Mouse (Mus musculus) heart, embryonic 16.5 days (tissue): ENCODE data around the gene Wdr62. TPM values are rescaled to one million over a fixed set of nuclear protein-coding genes. Genes with fewer than 3 reads are reported as not detected.
A peak's percentile ranks its signal among the peaks of the same experiment; 100 is the strongest.

Experiments used
- ATAC-seq: fragments of 200-750 bp; cut with Nextera tagmentation; replicated peaks from 2 replicates; pipeline ENCODE4 v1.8.0; 2017; ENCODE audit warnings: moderate number of reproducible peaks; ENCODE audit not compliant: insufficient read depth, low FRiP score; ENCODE audit errors: extremely low read depth
- H3K27ac ChIP-seq: fragments of 300-500 bp; sonication (generic); 2 replicates; pipeline ENCODE4 v1.5.1; 2014; ENCODE audit warnings: mild to moderate bottlenecking, low read length, control low read depth, moderate library complexity
- H3K27me3 ChIP-seq: fragments of 300-500 bp; sonication (generic); 2 replicates; pipeline ENCODE4 v1.6.1; 2014; ENCODE audit warnings: low read length, mixed read lengths; ENCODE audit not compliant: control insufficient read depth, insufficient read depth
- H3K36me3 ChIP-seq: fragments of 300-500 bp; sonication (generic); 2 replicates; pipeline ENCODE4 v1.6.1; 2014; ENCODE audit not compliant: control insufficient read depth, insufficient read depth
- H3K4me1 ChIP-seq: fragments of 300-500 bp; sonication (generic); 2 replicates; pipeline ENCODE4 v1.6.1; 2014; ENCODE audit warnings: low read length, mixed read lengths; ENCODE audit not compliant: control insufficient read depth, insufficient read depth
- H3K4me2 ChIP-seq: fragments of 300-500 bp; sonication (generic); 2 replicates; pipeline ENCODE4 v1.6.1; 2014; ENCODE audit warnings: low read depth, mild to moderate bottlenecking, control low read depth, low read length
- H3K4me3 ChIP-seq: fragments of 300-500 bp; sonication (generic); 2 replicates; pipeline ENCODE4 v1.5.1; 2014; ENCODE audit warnings: mild to moderate bottlenecking, control low read depth, low read length
- H3K9ac ChIP-seq: fragments of 300-500 bp; sonication (generic); 2 replicates; pipeline ENCODE4 v1.6.1; 2014; ENCODE audit warnings: low read length, control low read depth
- H3K9me3 ChIP-seq: fragments of 300-500 bp; sonication (generic); replicated peaks from 2 replicates; pipeline ENCODE4 v1.6.1; 2016; ENCODE audit warnings: low read length; ENCODE audit not compliant: control insufficient read depth
- WGBS: fragments of 180-500 bp; shearing (Covaris S2); extraction: QIAGEN DNeasy Blood & Tissue Kit; methylation state at CpG from one replicate; pipeline ENCODE4 v1.1.7; 2014; 5-methylcytosine and 5-hydroxymethylcytosine counted together
- polyA plus RNA-seq: library from polyadenylated mRNA; unstranded; fragments of >200 nt; fragmentation: Nextera tagmentation; extraction: Ambion mirVana; gene quantifications from 2 replicates; pipeline ENCODE4 v1.2.1, GENCODE M21; 2015

Wdr62 gene
- polyA plus RNA-seq, 1 experiment from 2014 or later: 6.9 TPM

DNA sequence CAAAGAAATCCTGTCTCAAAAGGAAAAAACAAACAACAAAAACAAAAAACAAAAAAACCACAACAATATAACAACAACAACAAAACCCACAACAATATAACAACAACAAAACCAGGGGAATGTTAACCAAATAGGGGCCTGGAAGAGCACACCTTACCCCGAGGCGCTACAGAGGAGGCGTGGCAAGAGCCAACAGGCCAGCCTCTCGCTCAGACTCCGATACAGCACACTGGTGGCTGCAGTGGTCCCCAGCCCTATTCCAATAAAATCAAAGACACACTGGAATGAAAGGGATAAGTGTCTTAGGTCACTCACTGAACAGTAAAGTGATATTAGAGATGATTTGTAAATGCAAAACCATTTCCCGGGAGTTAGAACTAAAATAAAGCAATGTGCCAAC, 683 bp downstream of the Wdr62 start:
- no peak for ATAC-seq
- 0% methylated on average over 6 of the region's 6 CpGs for WGBS

DNA sequence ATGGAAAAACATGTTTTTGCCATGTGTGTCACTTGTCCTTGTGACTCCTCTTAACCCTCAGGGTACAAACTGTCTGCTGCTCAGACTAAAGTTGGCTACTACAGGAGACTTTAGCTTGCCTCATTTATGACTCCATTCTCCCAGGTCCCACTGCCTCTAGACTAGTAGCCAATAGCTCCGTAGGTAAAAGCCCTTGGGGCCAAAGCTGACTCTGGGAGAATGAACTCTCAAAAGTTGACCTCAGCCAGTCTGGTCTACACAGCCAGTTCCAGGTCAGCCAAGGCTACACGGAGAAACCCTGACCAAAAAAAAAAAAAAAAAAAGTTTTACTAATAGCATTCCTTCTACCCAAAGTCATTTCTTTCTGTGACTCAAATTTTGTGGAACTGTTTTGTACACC, 1.3 kb downstream of the Wdr62 start:
- WGBS: 49% methylated on average over 2 of the region's 2 CpGs
- no peak overlapping the region for H3K4me3 ChIP-seq

More for the DNA sequence above, 683 bp downstream of the Wdr62 start:
- H3K9me3 ChIP-seq: no peaks in the 10 kb centered on the region
- peak overlapping the region; percentile 96; the same call in 1 of the 2 replicates for H3K27ac ChIP-seq
- H3K4me3 ChIP-seq: peak overlapping the region; percentile 93
- H3K27me3 ChIP-seq: no peaks in the 10 kb centered on the region
- peak overlapping the region; percentile 77 for H3K9ac ChIP-seq
- H3K4me2 ChIP-seq: peak overlapping the region; percentile 85
- H3K4me1 ChIP-seq: peaks cover 14% of the 10 kb centered on the region
- no peaks in the 10 kb centered on the region for H3K36me3 ChIP-seq

DNA sequence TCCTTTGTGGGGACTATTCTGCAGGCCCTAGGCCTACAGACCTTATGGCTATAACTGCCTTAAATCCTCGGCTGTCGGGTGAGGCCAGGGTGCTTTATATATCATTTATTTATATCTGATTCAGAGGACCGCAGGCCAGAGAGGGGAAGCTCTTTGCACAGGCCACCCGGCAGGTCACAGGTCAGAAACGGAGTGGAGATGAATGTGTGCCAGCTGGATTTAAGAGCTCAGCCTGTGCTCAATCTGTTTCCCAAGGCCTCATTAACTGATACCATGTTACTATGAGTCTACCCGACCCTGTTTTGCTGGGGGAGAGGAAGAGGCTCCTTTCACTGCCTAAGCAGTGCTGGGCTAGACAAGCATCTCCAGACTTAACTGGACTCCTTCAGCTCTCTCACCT, 5.8 kb downstream of the Wdr62 start:
- Histone ChIP-seq H3K4me1 (peaks cover 6% of the 10 kb centered on the region), H3K27me3 (no peaks in the 10 kb centered on the region), H3K9me3 (no peaks in the 10 kb centered on the region), H3K9ac (no peak overlapping the region), H3K36me3 (peaks cover 3% of the 10 kb centered on the region), H3K4me2 (no peak overlapping the region), H3K4me3 (no peak overlapping the region), H3K27ac (no peak overlapping the region)
- ATAC-seq: no peak
- WGBS: 75% methylated on average over 6 of the region's 6 CpGs

More for the DNA sequence above, 1.3 kb downstream of the Wdr62 start:
- no peak for ATAC-seq
- Histone ChIP-seq H3K36me3 (no peaks in the 10 kb centered on the region), H3K4me2 (peak overlapping the region; percentile 85; the same call in 1 of the 2 replicates), H3K9ac (no peak overlapping the region), H3K27ac (no peak overlapping the region), H3K9me3 (no peaks in the 10 kb centered on the region), H3K27me3 (no peaks in the 10 kb centered on the region), H3K4me1 (peaks cover 14% of the 10 kb centered on the region)

DNA sequence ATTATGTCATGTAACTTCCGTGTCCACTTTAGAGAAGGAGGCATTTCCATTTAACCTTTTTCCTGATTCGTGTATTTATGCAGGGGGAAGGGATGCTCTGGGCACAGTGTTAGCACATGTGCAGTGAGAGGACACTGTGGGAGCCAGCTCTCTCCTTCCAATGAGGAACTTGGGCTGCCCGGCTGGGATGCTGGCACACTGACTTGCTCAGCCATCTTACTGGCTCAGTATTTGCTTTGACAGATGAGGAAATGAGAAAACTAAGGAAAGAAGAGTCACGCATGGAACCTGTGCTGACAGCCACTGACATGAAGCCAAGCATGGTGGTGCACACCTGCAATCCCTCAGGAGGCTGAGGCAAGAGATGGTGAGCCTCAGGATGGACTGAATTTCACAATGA, 10.6 kb downstream of the Wdr62 start:
- 86% methylated on average over 4 of the region's 4 CpGs for WGBS

DNA sequence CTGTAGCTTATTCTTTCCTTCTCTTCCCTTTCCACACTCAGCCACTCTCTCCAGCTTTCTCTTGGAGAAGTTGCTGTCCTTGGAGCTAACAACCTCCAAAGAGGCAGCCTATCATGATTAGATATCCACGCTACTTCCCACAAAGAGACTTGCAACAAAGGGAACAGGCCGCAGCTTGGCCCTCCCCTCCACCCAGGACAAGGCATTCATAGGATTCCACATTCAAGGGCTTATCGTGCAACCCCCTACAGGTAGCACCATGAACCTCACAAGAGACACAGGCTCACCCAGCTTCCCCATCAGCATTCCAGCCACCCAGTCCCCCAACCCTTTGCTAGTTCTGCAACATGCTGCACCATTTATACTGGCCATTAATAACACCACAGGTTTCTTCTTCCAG, 13.4 kb downstream of the Wdr62 start:
- no peak overlapping the region for H3K4me2 ChIP-seq
- H3K36me3 ChIP-seq: peaks cover 7% of the 10 kb centered on the region
- peaks cover 4% of the 10 kb centered on the region; the same call in 1 of the 2 replicates for H3K4me1 ChIP-seq
- H3K9ac ChIP-seq: no peak overlapping the region
- no peaks in the 10 kb centered on the region for H3K27me3 ChIP-seq
- no peak overlapping the region for H3K27ac ChIP-seq
- 47% methylated on average over 3 of the region's 3 CpGs for WGBS
- H3K4me3 ChIP-seq: no peak overlapping the region
- no peaks in the 10 kb centered on the region for H3K9me3 ChIP-seq
- no peak for ATAC-seq

More for the DNA sequence above, 10.6 kb downstream of the Wdr62 start:
- no peak overlapping the region for H3K9ac ChIP-seq
- no peak overlapping the region for H3K27ac ChIP-seq
- H3K4me3 ChIP-seq: no peak overlapping the region
- no peak for ATAC-seq
- H3K4me1 ChIP-seq: peaks cover 4% of the 10 kb centered on the region; the same call in 1 of the 2 replicates
- H3K9me3 ChIP-seq: no peaks in the 10 kb centered on the region
- peaks cover 5% of the 10 kb centered on the region for H3K36me3 ChIP-seq
- H3K27me3 ChIP-seq: no peaks in the 10 kb centered on the region
- no peak overlapping the region for H3K4me2 ChIP-seq

DNA sequence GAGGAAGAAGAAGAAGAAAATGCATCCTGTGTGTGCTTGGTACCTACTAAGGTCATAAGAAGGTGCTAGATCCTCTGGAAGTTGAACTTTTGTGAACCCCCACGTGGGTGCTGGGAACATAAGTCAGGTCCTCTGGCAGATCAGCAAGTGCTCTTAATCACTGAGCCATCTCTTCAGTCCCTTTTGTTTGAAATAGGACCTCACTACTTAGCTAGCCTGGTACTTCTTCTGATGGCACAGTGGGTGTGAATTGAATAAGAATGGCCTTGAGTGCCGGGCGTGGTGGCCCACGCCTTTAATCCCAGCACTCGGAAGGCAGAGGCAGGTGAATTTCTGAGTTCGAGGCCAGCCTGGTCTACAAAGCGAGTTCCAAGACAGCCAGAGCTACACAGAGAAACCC, 14.3 kb downstream of the Wdr62 start:
- Histone ChIP-seq H3K27ac (no peak overlapping the region), H3K9ac (no peak overlapping the region), H3K4me1 (peaks cover 4% of the 10 kb centered on the region; the same call in 1 of the 2 replicates), H3K36me3 (peaks cover 7% of the 10 kb centered on the region), H3K27me3 (no peaks in the 10 kb centered on the region), H3K4me2 (no peak overlapping the region), H3K4me3 (no peak overlapping the region), H3K9me3 (no peaks in the 10 kb centered on the region)
- 94% methylated on average over 7 of the region's 7 CpGs for WGBS
- ATAC-seq: no peak

DNA sequence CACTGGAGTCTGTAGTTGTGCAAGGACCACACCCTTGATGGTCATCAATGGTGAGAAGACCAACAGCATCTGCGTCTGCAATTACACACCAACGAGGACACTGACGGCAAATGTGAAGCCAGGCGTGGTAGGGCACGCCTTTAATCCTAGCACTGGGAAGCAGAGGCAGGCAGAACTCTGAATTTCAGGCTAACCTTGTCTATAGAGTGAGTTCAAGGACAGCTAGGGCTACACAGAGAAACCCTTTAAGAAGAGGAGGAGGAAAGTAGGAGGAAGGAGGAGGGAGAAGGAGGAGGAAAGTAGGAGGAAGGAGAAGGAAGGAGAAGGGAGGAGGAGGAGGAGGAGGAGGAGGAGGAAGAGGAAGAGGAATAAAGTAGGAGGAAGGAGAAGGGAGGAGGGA, 14.7 kb downstream of the Wdr62 start:
- no peak for ATAC-seq
- peaks cover 7% of the 10 kb centered on the region for H3K36me3 ChIP-seq

DNA sequence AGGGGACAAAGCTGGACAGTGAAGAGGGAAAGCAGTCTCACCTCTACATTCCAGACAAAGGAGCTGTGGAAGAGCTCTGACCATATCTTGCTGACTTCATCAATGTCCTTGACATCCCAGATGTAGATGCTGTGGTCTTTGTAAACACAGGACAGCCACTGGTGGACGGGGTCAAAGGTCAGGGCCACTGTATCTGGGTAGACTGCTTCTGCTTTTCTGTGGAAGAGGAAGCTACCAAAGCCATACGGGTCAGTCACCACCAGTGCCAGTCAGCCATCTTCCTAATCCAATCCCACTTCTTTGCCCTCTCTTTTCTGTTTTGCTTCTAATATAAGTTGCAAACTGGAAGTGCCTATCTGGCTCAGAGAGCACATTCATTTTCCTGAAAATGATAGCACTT, 15.2 kb downstream of the Wdr62 start:
- WGBS: 65% methylated on average over 2 of the region's 2 CpGs
- peaks cover 7% of the 10 kb centered on the region for H3K36me3 ChIP-seq
- H3K4me2 ChIP-seq: no peak overlapping the region
- H3K27ac ChIP-seq: no peak overlapping the region
- H3K27me3 ChIP-seq: no peaks in the 10 kb centered on the region
- ATAC-seq: no peak
- no peak overlapping the region for H3K9ac ChIP-seq
- no peaks in the 10 kb centered on the region for H3K9me3 ChIP-seq
- peaks cover 4% of the 10 kb centered on the region; the same call in 1 of the 2 replicates for H3K4me1 ChIP-seq
- H3K4me3 ChIP-seq: no peak overlapping the region

More for the DNA sequence above, 14.7 kb downstream of the Wdr62 start:
- no peak overlapping the region for H3K27ac ChIP-seq
- H3K4me3 ChIP-seq: no peak overlapping the region
- H3K9ac ChIP-seq: no peak overlapping the region
- whole genome bisulfite sequencing: 88% methylated on average over 5 of the region's 5 CpGs
- H3K4me1 ChIP-seq: peaks cover 4% of the 10 kb centered on the region; the same call in 1 of the 2 replicates
- H3K27me3 ChIP-seq: no peaks in the 10 kb centered on the region
- no peaks in the 10 kb centered on the region for H3K9me3 ChIP-seq
- H3K4me2 ChIP-seq: no peak overlapping the region

DNA sequence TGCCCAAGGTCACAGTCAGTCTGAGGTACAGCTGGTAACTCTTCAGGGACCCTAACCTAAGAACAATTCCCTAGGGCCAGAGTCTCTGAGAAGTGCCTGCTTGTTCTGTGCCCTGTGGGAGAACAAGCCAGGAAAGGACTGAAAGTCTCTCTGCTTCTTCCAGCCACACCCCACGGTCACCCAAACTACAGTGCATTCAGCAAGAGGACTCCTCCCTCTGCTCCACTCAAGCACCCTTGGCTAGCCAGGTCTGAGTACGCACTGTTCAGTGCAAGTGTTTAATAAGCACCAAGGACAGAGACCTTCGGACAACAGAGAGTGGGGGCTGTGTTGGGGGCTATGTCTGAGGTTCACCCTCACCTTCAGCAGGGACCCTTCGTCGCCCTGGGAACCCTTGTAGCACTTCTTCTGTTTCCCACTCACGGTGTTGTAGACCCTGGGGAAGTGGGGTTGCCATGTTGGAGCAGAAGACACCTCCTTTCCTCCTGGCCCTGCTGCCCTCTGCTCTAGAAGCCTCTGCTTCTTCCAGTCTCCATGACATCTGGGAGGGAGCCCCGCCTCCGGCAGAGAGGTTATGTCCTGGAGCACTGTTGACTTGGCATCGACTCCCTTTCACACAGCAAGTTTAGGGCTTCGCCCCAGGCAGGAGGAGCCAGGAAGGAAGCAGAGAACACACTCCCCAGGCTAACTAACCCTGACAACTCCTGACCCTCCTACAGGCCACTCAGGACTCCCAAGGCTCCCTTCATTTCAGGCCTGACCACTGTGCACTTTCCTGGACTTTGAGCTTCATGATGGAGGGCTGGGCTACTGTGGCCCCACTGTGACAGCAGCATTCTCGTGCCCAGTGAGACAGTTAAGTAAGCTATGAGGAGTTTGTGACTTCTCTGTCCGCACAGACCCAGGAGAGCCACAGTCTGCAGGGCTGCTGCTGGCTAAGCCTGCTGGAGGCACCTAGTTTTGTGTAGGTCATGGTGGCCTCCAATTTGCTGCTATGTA, 28.0 kb downstream of the Wdr62 start:
- ATAC-seq: no peak
- WGBS: 83% methylated on average over 12 of the region's 12 CpGs
- Histone ChIP-seq H3K4me1 (no peaks in the 10 kb centered on the region), H3K36me3 (peaks cover 2% of the 10 kb centered on the region; the same call in 1 of the 2 replicates), H3K27me3 (no peaks in the 10 kb centered on the region), H3K27ac (no peak overlapping the region), H3K9me3 (no peaks in the 10 kb centered on the region), H3K4me2 (no peak overlapping the region), H3K4me3 (no peak overlapping the region), H3K9ac (no peak overlapping the region)
